Mouse (Mus musculus): ENCODE measurements around the gene Zcchc7.

- no peak for TF ChIP-seq POLR2A (IDR thresholded peaks at IDR 0.05; ENCODE audit: borderline replicate concordance, low read depth, low read length)
- TF ChIP-seq CTCF (IDR thresholded peaks at IDR 0.05; ENCODE audit: low read depth, low read length) = no peak
Observed at GRCm38 (mm10) chr4:44755553-44756133, at the start of gene Zcchc7.
